Mouse (Mus musculus): Measurements from ENCODE around the gene Kif5a. TPM values are rescaled to one million over a fixed set of nuclear protein-coding genes. Genes with fewer than 3 reads are reported as not detected.
A peak's percentile ranks its signal among the peaks of the same experiment; 100 is the strongest.
"Not testable (repeated sequence)": the region's sequence is repeated elsewhere in the genome, so short reads cannot be mapped to it uniquely, and the experiment has no call there.

The Kif5a gene
- polyA plus RNA-seq, 2 experiments: 2.8 to 9.7 TPM

- no peak for DNase-seq (ENCODE audit: low spot score)
- peaks cover 55% of the 10 kb centered on the region for H3K36me3 ChIP-seq (ENCODE audit: control insufficient read depth, insufficient read depth, low read length)
- TF ChIP-seq POLR2A (IDR thresholded peaks at IDR 0.05; ENCODE audit: borderline replicate concordance, extremely low read depth, insufficient read depth, insufficient read length): 0 out of 2 replicates have a peak, but pooled peaks have one; percentile 20
Measured at GRCm38 (mm10) chr10:127195328-127196129, 67.6 kb downstream of the Kif5a start, which contains the start of gene Dtx3. Gene Dtx3 (minus strand): TSS chr10:127195728.

GRCm38 (mm10) chr10:127194428-127195327 is 68.5 kb downstream of the Kif5a start:
- DNase-seq (ENCODE audit: low spot score) (no peak), ATAC-seq (ENCODE audit: low FRiP score, low read depth) (0 out of 2 replicates have a peak, but pooled peaks have one; percentile 1)
- H3K36me3 ChIP-seq (ENCODE audit: control insufficient read depth, insufficient read depth, low read length): peaks cover 48% of the 10 kb centered on the region
- peak overlapping the region; percentile 73 for H3K4me2 ChIP-seq (replicated peaks; ENCODE audit: low read depth, low read length, severe bottlenecking)
- H3K9ac ChIP-seq (ENCODE audit: low read depth, low read length, severe bottlenecking): peak overlapping the region; percentile 93
- H3K4me1 ChIP-seq (ENCODE audit: control insufficient read depth, insufficient read depth, low read length): peaks cover 29% of the 10 kb centered on the region
- no peaks in the 10 kb centered on the region for H3K27me3 ChIP-seq (ENCODE audit: control insufficient read depth, insufficient read depth, low read length)
- H3K27ac ChIP-seq (replicated peaks; ENCODE audit: low read depth, low read length): peak overlapping the region; percentile 93
- WGBS: 12% methylated on average over 22 of the region's 22 CpGs
- H3K9me3 ChIP-seq (ENCODE audit: control insufficient read depth, low read length): no peaks in the 10 kb centered on the region
- peak overlapping the region; percentile 90 for H3K4me3 ChIP-seq (replicated peaks; ENCODE audit: low read length)
- TF ChIP-seq POLR2A (IDR thresholded peaks at IDR 0.05; ENCODE audit: borderline replicate concordance, extremely low read depth, insufficient read depth, insufficient read length): no peak

More at GRCm38 (mm10) chr10:127195328-127196129, 67.6 kb downstream of the Kif5a start, which contains the start of gene Dtx3:
- Histone ChIP-seq H3K4me3 (replicated peaks; ENCODE audit: low read length) (peak within 1 kb of the TSS; percentile 90), H3K4me2 (replicated peaks; ENCODE audit: low read depth, low read length, severe bottlenecking) (peak within 1 kb of the TSS; percentile 73), H3K9ac (ENCODE audit: low read depth, low read length, severe bottlenecking) (peak within 1 kb of the TSS; percentile 93), H3K9me3 (ENCODE audit: control insufficient read depth, low read length) (no peaks in the 10 kb centered on the region), H3K4me1 (ENCODE audit: control insufficient read depth, insufficient read depth, low read length) (peaks cover 21% of the 10 kb centered on the region), H3K27me3 (ENCODE audit: control insufficient read depth, insufficient read depth, low read length) (no peaks in the 10 kb centered on the region), H3K27ac (replicated peaks; ENCODE audit: low read depth, low read length) (peak within 1 kb of the TSS; percentile 93)
- WGBS: under 1% methylated on average over 22 of the region's 47 CpGs
- peak; percentile 66 for ATAC-seq (ENCODE audit: low FRiP score, low read depth)

- no peak overlapping the region for H3K4me2 ChIP-seq (replicated peaks; ENCODE audit: low read depth, low read length, severe bottlenecking)
- whole genome bisulfite sequencing: 74% methylated on average over 9 of the region's 9 CpGs
- no peak overlapping the region for H3K27ac ChIP-seq (replicated peaks; ENCODE audit: low read depth, low read length)
- no peak for ATAC-seq (ENCODE audit: low FRiP score, low read depth)
- no peak for TF ChIP-seq POLR2A (IDR thresholded peaks at IDR 0.05; ENCODE audit: borderline replicate concordance, extremely low read depth, insufficient read depth, insufficient read length)
- no peak for DNase-seq (ENCODE audit: low spot score)
- no peak overlapping the region for H3K4me3 ChIP-seq (replicated peaks; ENCODE audit: low read length)
- no peaks in the 10 kb centered on the region for H3K27me3 ChIP-seq (ENCODE audit: control insufficient read depth, insufficient read depth, low read length)
- no peaks in the 10 kb centered on the region for H3K9me3 ChIP-seq (ENCODE audit: control insufficient read depth, low read length)
- H3K36me3 ChIP-seq (ENCODE audit: control insufficient read depth, insufficient read depth, low read length): peaks cover 31% of the 10 kb centered on the region
- peaks cover 29% of the 10 kb centered on the region for H3K4me1 ChIP-seq (ENCODE audit: control insufficient read depth, insufficient read depth, low read length)
- H3K9ac ChIP-seq (ENCODE audit: low read depth, low read length, severe bottlenecking): no peak overlapping the region
Measured at GRCm38 (mm10) chr10:127193011-127193410, 70.1 kb downstream of the Kif5a start.

GRCm38 (mm10) chr10:127192057-127192328 is 71.2 kb downstream of the Kif5a start:
- peaks cover 34% of the 10 kb centered on the region for H3K4me1 ChIP-seq (ENCODE audit: control insufficient read depth, insufficient read depth, low read length)

More at GRCm38 (mm10) chr10:127192057-127192328, 71.2 kb downstream of the Kif5a start:
- not testable (repeated sequence) for H3K27me3 ChIP-seq (ENCODE audit: control insufficient read depth, insufficient read depth, low read length); H3K27ac ChIP-seq (replicated peaks; ENCODE audit: low read depth, low read length); H3K9ac ChIP-seq (ENCODE audit: low read depth, low read length, severe bottlenecking); H3K9me3 ChIP-seq (ENCODE audit: control insufficient read depth, low read length); ATAC-seq (ENCODE audit: low FRiP score, low read depth); DNase-seq (ENCODE audit: low spot score); H3K4me2 ChIP-seq (replicated peaks; ENCODE audit: low read depth, low read length, severe bottlenecking); H3K4me3 ChIP-seq (replicated peaks; ENCODE audit: low read length)
- peaks cover 29% of the 10 kb centered on the region for H3K36me3 ChIP-seq (ENCODE audit: control insufficient read depth, insufficient read depth, low read length)
- 65% methylated on average over 1 of the region's 1 CpGs for WGBS
